Mouse (Mus musculus): ENCODE data around the gene Gm42421.

Gm42421 gene

GRCm38 (mm10) chr5:143927875-143928274, at the start of gene Gm42421:
Gene Gm42421 (plus strand): TSS chr5:143928175.
- DNase-seq, result no peak

DNA sequence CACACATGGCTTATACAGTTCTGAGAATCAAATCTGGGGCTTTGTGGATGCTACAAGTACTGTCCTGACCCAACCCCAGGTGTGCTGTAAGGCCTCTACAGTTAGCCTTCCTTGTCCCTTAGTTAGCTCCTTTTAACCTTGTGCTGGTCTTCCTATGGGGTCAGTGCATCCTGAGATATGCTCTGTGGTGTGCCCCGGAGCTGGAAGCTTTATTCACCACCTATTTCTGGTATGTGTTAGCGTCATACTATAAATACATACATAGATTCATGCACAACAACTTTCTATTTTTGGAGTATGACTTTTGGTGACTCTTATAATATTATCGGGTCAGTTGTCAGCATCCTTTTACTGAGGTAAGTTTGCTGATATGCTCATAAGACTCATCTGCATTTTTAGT, 42.7 kb upstream of the Gm42421 start:
- no peak for DNase-seq

GRCm38 (mm10) chr5:143890741-143891140, 37.2 kb upstream of the Gm42421 start:
- no peak for DNase-seq

DNA sequence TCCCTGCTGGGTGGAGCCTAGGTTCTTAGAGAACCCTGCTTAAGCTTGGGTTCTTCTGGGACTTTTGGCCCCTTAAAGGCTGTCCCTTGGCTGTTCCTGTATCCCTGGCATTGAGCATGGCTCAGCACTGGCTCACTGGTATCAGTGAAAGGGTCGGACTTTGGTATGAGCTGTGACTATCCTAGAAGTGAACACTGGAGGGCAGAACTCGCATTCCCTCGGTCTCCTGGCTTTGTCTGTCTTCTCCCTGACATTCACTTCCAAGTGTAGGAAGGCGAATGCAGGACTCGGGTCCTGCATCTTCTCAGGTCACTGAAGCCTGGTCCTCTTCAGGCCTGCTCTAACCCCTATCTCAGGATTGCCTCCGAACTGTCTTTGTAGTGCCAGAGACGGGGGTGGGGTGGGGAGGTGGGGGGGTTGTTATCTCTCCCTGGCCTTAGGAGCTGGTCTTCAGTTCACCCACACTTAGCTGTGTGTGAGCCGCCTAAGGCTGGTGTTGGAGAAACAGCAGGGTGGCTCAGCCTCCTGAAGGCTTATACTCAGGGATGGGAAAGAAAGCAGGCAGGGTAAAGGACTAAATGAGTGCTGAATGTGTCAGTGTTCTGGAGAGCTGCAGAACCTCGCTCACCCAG, 35.6 kb upstream of the Gm42421 start:
- DNase-seq, result no peak

- DNase-seq, result peak; percentile 12
Measured at GRCm38 (mm10) chr5:143893396-143893795, 34.6 kb upstream of the Gm42421 start.

DNA sequence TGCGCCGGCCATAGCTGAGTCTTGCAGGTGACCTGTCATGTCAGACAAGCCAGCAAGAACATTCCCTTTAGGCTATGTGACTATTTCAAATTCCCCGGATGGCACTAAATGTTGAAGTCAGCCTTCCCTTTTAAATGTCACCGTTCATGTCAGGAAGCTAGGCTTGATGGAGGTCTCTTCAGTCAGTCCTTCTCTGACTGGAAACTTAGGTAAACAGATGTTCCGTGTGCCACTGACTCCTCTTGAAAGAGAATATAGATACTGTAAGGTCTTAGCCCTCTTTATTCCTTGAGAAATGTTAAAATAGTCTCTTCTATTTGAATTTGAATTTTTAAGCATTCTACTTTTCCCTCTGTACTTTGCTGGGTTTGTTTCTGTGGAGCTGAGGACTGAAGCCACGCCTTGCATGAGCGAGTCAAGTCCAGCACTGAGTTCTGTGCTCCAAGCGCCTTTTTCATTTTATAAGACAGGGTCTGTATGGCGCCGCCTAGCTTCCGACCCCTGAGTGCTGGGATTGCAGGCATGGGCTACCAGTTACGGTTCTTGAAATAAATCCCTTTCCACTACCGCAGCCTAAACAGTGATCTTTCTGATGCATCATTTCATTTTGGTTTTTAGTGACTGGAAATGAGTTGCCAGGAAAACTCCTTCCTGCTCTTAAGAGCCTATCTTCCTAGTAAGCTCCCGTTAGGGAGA, 30.2 kb upstream of the Gm42421 start, which contains the start of gene Ankrd61:
Ankrd61 (minus strand) TSS at position 51 of the 696 bp plus-strand sequence.
- DNase-seq, result no peak

DNA sequence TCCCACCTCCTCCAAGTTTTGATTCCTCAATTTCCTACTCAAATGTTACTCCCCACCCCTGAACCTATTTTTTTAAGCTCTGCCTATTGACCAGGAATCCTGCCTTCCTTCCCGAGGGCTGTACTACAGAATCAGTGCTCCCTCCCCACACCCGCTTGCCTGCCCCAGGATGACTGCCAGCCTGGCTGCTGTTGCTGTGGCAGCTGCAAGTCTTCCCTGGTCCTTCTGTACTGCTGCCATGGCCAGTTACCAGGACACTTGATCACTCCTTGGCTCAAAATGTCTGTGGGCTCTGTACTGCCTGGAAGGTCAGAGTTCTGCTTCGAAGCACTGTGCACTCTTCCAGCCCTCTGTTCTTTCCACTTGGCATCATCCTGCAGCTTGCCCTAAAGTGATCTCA, 25.9 kb upstream of the Gm42421 start:
- DNase-seq, result peak; percentile 20

GRCm38 (mm10) chr5:143903813-143904212, 24.2 kb upstream of the Gm42421 start:
- DNase-seq, result no peak

GRCm38 (mm10) chr5:143906429-143906828, 21.5 kb upstream of the Gm42421 start:
- DNase-seq, result no peak

DNA sequence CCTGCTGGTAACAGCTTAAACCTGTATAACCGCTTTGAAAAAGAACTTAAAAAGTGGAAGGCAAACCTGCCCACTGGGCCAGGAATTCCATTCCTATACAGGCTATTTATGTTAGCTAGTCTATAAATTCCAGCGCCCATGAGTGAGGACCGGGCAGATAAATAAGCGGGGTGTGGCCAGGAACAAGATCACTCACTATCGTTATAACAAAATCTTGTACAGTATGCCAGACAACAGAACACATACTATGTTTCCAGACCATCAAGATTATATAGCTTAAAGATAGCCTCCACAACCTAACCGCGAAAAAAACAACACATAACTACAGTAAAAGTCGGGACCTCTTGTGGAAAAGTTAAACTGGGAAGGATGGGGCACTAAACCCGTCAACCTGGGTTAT, 19.0 kb upstream of the Gm42421 start:
- no peak for DNase-seq

- DNase-seq, result peak; percentile 99
Measured at GRCm38 (mm10) chr5:143909417-143910400, 18.3 kb upstream of the Gm42421 start, which contains the start of the genes Aimp2 and Pms2. Gene Aimp2 (minus strand): TSS chr5:143909847. Gene Pms2 (plus strand): TSS chr5:143909964.

GRCm38 (mm10) chr5:143916221-143916620, 11.8 kb upstream of the Gm42421 start:
- DNase-seq, result no peak

- DNase-seq, result peak; percentile 87
Measured at GRCm38 (mm10) chr5:143917418-143917817, 10.6 kb upstream of the Gm42421 start.

GRCm38 (mm10) chr5:143918120-143918519, 9.9 kb upstream of the Gm42421 start:
- no peak for DNase-seq

- DNase-seq, result no peak
Measured at GRCm38 (mm10) chr5:143924781-143925452, 3.1 kb upstream of the Gm42421 start.

- DNase-seq, result no peak
Measured at GRCm38 (mm10) chr5:143929291-143929690, 1.3 kb downstream of the Gm42421 start.

DNA sequence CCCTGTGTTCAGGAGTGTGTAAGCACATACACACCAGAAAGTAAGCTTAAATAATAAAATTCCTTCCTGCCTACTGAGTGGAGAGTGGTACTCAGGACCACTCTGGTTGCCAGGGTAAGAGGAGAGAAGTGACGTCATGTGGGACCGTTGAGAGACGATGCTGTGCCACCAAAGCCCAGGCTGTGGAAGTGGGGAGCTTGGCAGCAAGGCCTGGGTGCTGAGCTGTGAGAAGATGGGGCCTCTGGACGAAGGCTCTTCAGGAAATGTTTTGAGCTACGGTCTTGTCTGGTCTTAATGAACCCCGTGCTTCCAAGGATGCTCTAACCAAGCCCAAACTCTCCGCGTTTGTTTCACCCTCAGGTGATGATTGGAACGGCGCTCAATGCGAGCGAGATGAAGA, 2.7 kb downstream of the Gm42421 start:
- no peak for DNase-seq

- no peak for DNase-seq
Measured at GRCm38 (mm10) chr5:143931863-143932580, 4.0 kb downstream of the Gm42421 start.

DNA sequence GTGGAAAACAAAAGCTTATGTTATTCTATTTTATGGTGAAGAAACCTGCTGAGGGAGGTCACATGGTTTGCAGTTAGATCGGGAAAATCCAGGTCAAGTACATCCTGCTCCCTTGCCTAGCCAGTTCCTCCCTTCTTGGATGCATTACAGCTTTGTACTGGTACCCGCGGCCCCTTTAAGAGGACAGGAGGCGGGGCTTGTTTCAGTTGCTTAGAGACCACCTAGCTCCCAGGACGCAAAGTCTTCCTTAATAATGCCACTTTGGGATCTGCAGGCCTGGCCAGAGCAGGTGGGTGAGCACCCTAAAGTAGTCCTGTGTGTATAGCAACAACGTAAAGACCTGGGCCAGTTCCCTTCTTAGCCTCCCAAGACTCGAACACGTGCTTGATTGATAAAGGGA, 4.9 kb downstream of the Gm42421 start, which contains the start of gene Rsph10b:
Rsph10b (plus strand) TSS at position 205 of the 400 bp plus-strand sequence.
- peak; percentile 70 for DNase-seq

DNA sequence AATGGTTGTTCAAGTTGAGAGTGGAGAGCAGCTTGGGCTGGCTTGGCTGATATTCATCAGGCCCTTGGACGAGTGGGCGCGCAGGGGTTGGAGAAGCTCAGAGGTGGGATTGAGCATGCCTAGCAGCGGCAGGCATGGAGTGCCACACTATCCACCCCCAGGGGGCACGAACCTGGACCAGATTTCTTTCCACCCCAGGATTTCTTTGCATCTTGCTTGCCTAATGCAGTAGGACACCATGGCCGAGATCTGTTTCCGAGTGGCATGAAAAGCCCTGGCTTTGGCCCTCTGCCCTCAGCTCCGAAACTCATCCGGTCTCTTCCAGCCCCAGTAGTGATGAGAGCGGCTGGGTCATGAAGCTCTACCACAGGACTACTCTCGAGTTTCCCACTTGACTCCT, 5.4 kb downstream of the Gm42421 start:
- no peak for DNase-seq

DNA sequence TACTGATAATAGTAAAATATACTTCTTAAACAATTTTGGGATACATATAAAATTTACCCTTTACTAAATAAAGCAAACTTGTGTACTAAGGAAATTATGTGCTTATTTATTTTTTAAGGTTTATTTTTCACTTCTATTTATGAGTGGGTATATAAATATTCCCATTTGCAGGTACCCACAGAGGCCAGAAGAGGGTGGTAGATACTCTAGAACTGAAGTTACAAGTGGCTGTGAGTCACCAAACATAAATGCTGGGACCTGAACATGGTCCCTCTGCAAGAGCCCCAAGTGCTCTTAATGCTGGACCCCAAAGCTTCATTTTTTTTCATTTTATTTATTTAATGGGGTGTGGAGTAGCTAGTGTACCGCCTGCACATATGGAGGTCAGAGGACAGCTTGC, 5.9 kb downstream of the Gm42421 start:
- no peak for DNase-seq

GRCm38 (mm10) chr5:143936156-143936555, 8.2 kb downstream of the Gm42421 start:
- no peak for DNase-seq
